Mouse (Mus musculus): Measurements from ENCODE around the gene Slc10a7. TPM values are rescaled to one million over a fixed set of nuclear protein-coding genes. Genes with fewer than 3 reads are reported as not detected.

Gene Slc10a7
- polyA plus RNA-seq, 1 experiment from 2014 or later: 13.4 TPM

Other genes with a start within 250 kb of the Slc10a7 start
- gene Pou4f2, start 72.7 kb upstream of the Slc10a7 start, polyA plus RNA-seq (2018): not detected in 3 replicates
- 45.6 to 73.7 TPM (median 65.0 TPM) in 3 replicates for gene Rbmxl1, start 448 bp upstream of the Slc10a7 start, polyA plus RNA-seq (2018)